In genomic region chr9:123112805-123113521, GRCm38 (mm10) we compare ENCODE assay signal across 1 mouse cellular context.
A peak's percentile ranks its signal among the peaks of the same experiment; 100 is the strongest.
TF ChIP-seq lines count a peak whose summit lies in the region.

Gene Zdhhc3, minus strand, starts transcription at chr9:123113205.
Gene Exosc7, plus strand, starts transcription at chr9:123113215.

TF ChIP-seq in MEL, 35 proteins besides CTCF, POLR2A, EP300 and RAD21 (continued from another document):
- TF ChIP-seq E2F4 (IDR thresholded peaks at IDR 0.05; ENCODE audit: borderline replicate concordance, low read depth, low read length) (peak; percentile 57; the same call in 1 of the 2 replicates), POLR2AphosphoS5 (IDR thresholded peaks at IDR 0.05; ENCODE audit: borderline replicate concordance, low read depth, low read length) (no peak)
